Mouse (Mus musculus) thymus, postnatal 36 days (tissue): ENCODE results near the gene Gm19935.
A peak's percentile ranks its signal among the peaks of the same experiment; 100 is the strongest.

Experiments used
- DNase-seq, 2 experiments: peaks; one replicate each; pipeline ENCODE4 v3.0.0; 2022; ENCODE audit warnings: mixed read lengths in 2 of 2

Gene Gm19935

DNA sequence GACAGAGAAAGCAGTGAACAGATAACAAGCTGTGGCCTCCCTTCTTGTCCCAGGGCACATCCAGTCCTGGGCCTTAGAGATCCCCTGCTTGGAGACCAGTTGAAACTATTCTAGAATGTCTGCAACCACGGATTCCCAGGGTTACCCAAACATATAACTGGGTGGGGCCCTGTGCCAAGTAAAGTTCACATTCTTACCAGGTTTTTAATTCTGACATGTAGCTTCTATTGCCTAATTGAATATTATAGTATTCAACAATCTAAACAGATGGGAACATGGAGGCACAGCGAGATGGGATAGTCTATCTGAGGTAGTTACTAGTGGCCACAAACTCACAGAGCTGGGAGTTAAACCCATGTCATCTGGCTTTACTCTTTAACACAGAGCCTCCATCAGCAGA, at the start of gene Gm19935:
Gm19935 (minus strand) TSS at position 101 of the 400 bp plus-strand sequence.
- DNase-seq, result no peak

DNA sequence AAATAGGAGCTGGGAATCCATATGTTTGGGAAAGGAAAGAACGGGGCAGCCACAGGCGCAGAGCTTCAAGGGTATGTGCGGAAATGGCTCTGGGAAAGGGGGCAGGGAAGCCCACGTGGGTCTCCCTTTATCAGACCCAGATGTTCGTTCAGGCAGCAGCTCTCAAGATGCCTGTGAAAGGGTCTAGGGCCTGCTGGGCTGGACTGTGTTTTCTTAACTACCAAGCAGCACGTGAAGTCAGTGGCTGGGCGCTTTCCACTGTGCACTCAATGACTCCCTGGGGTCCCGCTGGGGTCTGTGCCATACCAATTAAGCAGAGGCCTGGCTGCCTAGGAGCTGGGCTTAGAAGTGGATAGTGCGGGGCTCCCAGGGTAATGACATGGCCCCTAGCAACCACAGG, 44.8 kb upstream of the Gm19935 start:
- no peak for DNase-seq

DNA sequence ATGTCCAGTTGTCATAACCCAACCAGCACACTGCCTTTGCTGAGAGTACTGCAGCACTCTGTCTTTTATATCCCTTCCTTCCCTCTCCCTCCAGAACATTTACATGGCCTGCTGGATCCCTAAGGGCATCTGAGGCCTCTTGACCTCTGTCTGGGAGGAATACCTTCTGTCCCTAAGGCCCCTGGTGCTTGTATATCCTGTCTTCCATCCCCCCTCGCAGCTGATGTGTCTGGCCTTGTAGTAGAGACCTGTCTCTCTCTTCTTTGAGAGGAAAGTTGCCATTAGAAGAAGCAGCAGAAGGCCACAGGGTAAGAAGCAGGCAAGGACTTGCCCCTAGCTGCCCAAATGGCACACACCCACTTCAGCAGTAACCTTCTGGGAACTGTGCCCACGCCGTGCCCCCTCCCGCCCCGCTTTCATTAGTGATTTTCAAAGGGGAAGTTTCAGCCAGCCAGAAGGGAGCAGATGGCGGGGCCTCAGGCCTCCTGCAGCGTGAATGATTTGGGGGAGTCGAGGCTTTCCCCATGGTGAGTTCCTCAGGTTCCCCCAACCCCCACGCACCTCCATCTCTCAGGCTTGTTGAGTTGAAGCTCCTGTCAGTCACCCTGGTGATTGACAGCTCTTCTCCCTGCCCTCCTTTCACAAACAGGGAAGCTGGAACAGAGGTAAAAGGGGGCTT, 44.2 kb upstream of the Gm19935 start:
- DNase-seq, result peak in 1 of 2 experiments; percentile 8

DNA sequence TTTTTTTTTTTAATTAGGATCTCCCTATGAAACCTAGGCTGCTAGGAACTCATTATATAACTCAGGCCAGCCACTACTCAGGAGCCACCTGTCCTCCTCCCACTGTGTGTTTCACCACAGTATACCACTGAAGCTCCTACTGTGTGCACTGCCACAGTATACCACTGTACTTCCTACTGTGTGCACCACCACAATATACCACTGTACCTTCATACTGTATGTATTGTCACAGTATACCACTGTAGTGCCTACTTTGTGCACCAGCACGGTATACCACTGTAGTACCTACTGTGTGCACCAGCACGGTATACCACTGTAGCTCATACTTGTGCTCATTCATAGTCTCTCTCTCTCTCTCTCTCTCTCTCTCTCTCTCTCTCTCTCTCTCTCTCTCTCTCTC, 40.9 kb upstream of the Gm19935 start:
- no peak for DNase-seq

DNA sequence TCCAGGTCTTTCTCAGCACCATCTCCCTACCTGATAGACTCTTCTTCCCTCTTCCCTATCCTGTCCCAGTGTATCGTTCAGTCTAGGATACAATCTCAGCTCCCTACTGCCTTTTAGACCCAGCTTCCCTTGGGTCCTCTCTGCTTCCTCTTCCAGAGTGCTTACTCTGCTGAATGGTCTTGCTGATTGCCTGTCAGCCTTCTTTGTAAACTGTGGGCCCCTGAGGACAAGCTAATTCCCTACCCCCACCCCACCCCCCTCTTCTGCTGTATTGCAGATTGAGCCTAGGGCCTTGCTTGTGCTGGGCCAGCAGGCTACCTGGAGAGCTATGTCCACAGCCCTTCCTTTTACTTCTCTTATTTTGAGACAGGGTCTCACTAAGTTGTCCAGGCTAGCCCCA, 39.8 kb upstream of the Gm19935 start:
- DNase-seq, result no peak

- no peak for DNase-seq
Measured at GRCm38 (mm10) chr8:90856171-90856570, 39.0 kb upstream of the Gm19935 start.

- DNase-seq, result no peak
Measured at GRCm38 (mm10) chr8:90854671-90855161, 37.5 kb upstream of the Gm19935 start.

GRCm38 (mm10) chr8:90853971-90854670, 36.9 kb upstream of the Gm19935 start:
- no peak for DNase-seq

DNA sequence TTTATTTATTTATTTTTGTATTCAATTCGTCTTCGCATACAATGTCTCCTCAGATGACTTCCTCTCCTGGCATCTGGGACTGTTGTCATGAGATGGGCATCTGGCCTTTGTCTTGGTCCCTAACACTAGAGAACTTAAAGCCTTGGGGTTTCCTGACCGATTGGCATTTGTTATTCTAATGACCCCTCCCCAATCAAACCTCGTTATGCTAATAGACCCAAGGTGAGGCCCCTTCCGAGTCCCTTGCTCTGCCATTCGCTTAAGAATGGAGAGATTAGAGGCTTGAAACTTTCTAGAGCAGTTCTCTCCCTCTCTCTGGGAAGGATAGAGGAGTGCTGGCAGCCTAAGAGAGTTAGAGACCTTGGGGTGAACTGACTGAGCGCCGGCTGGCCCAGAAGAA, 34.4 kb upstream of the Gm19935 start:
- no peak for DNase-seq

- no peak for DNase-seq
Measured at GRCm38 (mm10) chr8:90849462-90850050, 32.4 kb upstream of the Gm19935 start.

DNA sequence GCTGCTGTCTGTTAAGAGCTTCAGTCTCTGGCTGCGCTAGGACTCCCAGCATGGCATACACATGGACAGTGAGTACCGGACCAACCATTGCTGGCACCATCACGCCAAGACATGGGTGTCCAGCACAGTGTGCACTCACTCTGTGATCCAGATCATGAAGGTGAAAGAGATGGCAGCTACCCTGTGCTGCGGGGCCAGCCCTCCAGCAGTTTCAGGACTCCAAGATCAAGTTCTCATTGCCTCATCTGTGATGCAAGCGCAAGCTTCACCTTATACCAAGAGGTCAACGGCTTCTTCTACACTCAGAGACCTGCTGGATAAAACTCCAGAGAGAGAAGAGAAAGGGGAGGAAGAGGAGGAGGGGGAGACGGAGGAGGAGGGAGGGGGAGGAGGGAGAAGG, 30.8 kb upstream of the Gm19935 start:
- DNase-seq, result no peak

DNA sequence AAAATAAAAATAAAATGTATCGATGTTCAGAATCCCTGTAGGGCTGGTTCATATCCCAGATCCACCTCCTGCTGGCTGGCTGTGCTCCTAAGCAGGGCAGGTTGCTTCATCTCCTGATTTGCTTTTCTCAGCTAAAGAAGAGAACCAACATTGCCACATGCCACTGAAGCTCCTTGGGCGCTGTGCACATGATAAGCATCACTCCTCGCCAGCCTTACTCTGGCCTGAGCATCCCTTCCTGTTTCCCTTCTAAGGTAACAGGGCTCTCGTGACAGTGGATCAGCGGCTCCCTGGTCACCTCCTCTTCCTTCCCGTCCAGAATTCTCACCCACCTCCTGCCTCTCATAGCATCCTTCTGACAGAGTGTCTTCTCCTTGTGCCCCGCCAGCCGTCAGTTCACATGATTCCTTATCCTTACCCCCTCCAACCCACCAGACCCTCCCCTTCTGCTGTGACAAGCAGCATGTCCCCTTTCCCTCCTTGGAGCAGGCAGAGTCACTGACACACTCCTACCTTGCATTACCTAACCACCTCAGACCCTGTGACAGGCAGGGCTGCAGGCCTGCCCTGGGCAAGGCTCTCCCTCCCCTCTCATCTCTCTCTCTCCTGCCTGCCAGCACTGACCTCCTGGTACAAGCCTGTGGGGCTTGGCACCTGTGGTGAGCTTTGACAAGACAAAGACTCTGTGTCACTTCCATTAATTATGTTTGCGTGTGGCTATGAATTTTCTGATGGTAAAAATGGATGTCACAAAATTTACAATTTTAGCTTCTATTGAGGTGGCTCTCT, 27.2 kb upstream of the Gm19935 start:
- no peak for DNase-seq

GRCm38 (mm10) chr8:90843127-90843526, 25.9 kb upstream of the Gm19935 start:
- DNase-seq, result no peak

DNA sequence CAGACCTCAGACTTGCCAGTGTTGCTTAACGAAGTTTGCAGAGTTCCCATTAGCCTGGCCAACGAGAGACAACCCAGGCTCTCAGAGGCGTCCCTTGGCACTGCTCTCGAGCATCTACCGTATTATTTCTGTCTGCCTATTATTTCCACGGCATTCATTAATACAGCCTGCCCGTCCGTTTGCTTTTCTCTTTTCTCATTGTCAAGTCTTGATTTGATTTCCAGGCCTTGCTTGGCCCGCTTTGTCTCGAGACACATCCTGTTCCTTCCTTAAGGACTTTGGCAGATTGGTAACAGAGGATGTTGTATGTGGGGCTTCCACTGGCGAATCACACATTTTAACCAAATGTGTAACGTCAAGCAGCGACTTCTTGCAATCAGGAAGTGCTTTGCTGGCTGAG, 24.1 kb upstream of the Gm19935 start:
- no peak for DNase-seq

GRCm38 (mm10) chr8:90839725-90840714, 22.8 kb upstream of the Gm19935 start:
- no peak for DNase-seq

GRCm38 (mm10) chr8:90837440-90837839, 20.2 kb upstream of the Gm19935 start:
- no peak for DNase-seq

DNA sequence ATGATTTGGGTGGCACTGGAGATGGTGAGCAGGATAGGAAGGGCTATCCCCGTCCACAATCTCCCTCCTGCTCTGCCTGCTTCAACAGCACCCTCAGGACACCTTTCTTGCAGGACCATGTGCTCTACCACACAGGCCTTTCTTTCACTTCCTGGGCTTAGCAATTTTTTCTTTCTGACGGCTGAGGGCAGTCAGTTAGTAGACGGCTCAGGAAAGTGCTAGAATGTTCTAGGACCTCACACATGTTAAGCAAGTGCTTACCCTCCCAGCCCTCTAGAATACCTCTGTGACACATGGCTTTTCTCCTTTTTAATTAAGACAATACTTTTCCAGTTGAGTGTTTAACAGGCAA, 17.1 kb upstream of the Gm19935 start:
- no peak for DNase-seq

DNA sequence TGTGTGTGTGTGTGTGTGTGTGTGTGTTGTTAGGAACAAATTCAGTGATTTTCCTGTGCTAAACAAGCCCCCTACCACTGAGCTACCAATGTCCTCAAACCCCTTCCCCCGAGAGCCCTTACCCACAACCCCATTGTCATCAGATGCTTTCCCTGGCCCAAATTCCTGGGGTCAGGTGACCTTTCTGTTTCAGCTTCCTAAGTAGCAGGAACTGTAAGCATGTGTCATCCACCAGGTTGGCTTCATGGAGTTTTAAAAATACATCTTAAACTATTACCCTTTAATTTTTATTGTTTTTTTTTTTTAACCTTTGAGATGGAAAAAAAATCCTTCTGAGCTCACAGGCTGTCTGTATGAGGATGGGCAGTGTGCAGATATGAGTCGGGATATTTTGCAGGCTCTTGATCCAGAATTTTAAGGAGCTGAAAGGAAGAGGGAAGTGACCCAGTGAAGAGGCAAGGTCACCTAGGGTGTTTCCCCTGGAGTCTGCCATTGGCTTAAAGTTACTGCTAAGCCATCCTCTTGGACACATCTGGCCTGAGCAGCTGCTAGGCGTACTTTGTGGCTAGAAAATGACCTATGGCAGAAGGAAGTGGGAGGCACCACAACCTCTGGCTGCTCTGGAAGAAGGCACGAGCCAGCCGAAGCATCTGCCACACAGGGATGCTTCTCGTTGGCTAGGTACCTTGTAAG, 16.6 kb upstream of the Gm19935 start:
- DNase-seq, result no peak

- no peak for DNase-seq
Measured at GRCm38 (mm10) chr8:90832576-90833289, 15.5 kb upstream of the Gm19935 start.

DNA sequence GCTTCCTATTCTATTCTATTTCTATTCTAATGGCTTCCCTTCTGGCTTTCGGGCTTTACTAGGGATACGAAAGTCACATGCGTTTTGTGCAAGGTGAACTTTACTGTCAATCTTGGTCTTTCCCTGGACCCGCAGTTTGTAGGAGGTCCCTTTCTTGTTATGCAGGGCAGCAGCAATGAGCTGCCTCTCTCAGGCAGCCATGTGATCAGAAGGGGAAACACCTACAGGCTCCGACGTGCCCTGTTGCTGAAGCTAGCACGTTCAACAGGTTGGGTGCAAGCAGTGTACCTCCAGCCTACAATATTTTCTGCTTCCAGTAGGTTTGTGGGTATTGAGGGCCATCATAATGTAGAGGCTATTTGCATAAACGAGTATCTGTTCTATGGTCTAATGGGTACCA, 13.8 kb upstream of the Gm19935 start:
- no peak for DNase-seq

DNA sequence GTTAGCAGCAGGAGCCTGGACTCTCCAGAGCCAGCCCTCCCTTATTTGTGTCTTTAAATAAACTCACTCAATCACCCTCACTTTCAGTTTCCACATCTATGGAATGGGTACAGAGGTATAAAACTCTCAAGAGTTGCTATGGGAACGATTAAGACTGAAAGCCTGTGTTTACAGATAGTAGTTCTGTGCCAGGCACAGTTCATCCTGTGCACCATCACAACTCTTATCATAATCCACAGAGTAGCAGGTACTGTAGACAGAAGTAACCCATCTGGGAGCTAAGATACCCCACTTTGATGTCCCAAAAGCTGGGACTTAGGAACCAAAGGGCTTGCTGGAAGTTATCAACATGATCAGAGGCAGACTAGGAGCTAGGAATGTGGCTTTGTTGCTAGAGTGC, 12.6 kb upstream of the Gm19935 start:
- DNase-seq, result no peak
